Mouse (Mus musculus): ENCODE measurements around the gene Lrp8.

Lrp8 gene

DNA sequence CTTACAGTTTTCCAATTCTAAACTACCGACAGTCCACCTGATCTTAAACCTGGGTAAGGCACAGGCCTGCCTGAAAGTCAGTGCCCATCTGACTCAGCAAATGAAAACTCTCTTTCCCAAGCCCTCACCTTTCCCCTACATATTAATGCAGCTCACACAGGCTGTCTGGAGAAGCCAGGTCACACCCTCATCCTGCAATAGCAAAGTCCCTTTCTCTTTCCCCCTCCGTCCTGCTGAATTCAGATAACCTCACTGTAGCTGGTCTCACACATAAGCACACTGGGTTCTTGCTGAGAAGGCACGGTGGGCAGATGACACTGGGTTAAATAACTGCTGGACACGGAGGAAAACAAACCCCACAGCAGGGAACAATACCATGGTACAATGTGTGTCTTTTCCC is 119.9 kb downstream of the Lrp8 start:
- no peak for DNase-seq (ENCODE audit: low spot score)

DNA sequence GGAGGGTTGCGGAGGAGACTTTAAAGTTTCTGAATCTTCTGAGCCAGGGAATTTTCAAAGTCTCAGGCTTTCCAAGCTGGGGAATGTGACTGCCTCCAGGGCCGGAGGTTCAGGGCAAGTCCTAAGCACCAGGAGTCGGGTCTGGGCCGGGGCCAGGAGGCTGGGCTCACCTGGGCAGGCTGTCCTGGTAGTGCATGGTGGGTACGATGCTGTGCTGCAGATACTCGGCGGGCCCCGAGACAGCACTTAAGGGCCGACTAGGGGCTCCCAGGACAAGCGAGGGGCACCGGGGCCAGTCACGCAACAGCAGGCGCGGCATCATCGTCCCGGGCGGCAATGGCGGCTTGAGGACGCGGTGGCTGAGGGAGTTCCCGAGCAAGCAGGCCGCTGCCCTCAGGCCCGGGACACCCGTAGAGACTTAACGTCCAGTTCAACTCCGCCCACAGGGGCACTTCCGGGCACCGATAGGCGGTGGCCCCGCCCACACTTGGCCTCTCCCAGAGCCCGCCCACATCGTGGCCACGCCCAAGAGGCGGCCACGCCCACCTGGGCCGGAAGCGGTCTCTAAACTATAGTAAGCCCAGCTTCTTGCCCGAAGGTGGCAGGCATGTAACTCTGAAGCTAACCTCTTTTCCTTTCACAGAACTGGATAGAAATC is 121.2 kb downstream of the Lrp8 start, which contains the start of gene Cpt2:
Gene Cpt2, minus strand, starts transcription at position 466 of the 658 bp plus-strand sequence.
- peak; percentile 94 for DNase-seq (ENCODE audit: low spot score)

DNA sequence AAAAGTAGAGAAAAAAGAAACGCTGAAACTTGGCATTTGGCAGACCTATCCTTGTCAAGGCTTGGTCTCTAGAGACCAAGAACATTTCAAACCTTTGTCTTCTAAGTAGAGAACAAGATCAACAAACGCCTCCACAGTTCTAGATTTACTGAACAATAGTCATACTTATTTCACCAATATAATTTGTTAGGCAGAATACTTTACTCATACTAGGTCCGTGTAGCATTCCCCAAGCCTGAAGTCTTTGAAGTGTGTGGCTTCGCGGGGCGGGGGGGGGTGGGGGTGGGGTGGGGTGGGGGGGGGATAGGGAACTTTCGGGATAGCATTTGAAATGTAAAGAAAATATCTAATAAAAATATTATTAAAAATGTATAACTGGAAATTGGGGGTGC is 121.7 kb downstream of the Lrp8 start:
- no peak for DNase-seq (ENCODE audit: low spot score)
